Mouse (Mus musculus) cortical plate, adult 2 months (tissue): Measurements from ENCODE around the gene Tma7. TPM values are rescaled to one million over a fixed set of nuclear protein-coding genes. Genes with fewer than 3 reads are reported as not detected.

Experiments used
- H3K27ac ChIP-seq: fragments of 200-500 bp; 2 replicates; pipeline ENCODE4 v1.5.1; 2012; ENCODE audit warnings: low read length, control low read depth, inconsistent platforms; ENCODE audit not compliant: insufficient read depth
- H3K4me1 ChIP-seq: fragments of 200-500 bp; 2 replicates; pipeline ENCODE4 v1.6.1; 2011; ENCODE audit warnings: low read length; ENCODE audit not compliant: control insufficient read depth, insufficient read depth
- H3K4me3 ChIP-seq: fragments of 200-500 bp; 2 replicates; pipeline ENCODE4 v1.5.1; 2011; ENCODE audit warnings: mild to moderate bottlenecking, low read length, control low read depth; ENCODE audit not compliant: insufficient read depth
- CTCF ChIP-seq: fragments of 200-500 bp; IDR thresholded peaks from 2 replicates; pipeline ENCODE4 v1.5.1; 2011; ENCODE audit warnings: mild to moderate bottlenecking, control low read depth, low read length; ENCODE audit not compliant: insufficient read depth; ENCODE audit errors: extremely low read depth
- POLR2A ChIP-seq: fragments of 200-500 bp; IDR thresholded peaks from 2 replicates; pipeline ENCODE4 v1.6.1; 2011; ENCODE audit warnings: mild to moderate bottlenecking, low read length, control low read depth; ENCODE audit not compliant: insufficient read depth; ENCODE audit errors: extremely low read depth
- polyA plus RNA-seq: library from polyadenylated mRNA; depleted of rRNA; stranded (reverse); fragments of >200 nt; gene quantifications from 2 replicates; pipeline ENCODE4 v1.2.3, GENCODE M21; 2012

The Tma7 gene
- polyA plus RNA-seq, 1 experiment: 206 TPM

DNA sequence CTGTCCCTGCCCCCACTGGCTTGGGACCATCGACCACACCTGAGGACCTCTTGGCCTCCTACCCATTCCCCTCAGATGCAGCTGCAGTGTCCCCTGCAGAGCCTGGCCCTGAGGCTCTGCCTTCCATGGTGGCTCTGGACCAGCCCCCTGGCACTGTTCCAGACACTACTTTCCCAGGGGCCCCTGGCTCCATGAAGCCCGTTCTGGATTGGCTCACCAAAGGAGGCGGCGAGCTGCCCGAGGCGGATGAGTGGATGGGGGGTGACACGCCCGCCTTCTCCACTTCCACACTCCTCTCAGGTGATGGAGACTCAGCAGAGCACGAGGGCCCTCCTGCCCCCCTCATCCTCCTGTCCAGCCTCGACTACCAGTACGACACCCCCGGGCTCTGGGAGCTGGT lies 22.6 kb upstream of the Tma7 start:
- H3K4me3 ChIP-seq: no peak overlapping the region
- TF ChIP-seq POLR2A: no peak
- no peak for TF ChIP-seq CTCF
- no peaks in the 10 kb centered on the region for H3K4me1 ChIP-seq
- no peak overlapping the region for H3K27ac ChIP-seq

DNA sequence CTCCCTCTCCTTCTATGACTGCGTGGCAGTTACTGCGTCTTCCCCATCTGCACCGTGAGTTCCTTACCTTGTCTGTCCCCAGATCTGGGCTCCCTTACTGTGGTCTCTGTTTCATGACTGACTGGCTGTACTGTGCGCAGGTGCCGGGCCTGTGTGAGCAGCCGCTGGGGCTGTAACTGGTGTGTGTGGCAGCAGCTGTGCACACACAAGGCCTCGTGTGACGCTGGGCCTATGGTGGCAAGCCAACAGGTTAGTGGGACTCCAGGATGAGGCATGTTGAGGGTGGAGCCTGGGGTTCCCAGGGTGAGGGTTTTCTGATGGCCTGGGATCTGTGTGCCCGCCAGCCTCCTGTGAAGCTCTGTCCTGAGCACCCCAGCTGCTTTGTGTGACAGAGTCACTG lies 21.7 kb upstream of the Tma7 start:
- Histone ChIP-seq H3K27ac (no peak overlapping the region), H3K4me1 (no peaks in the 10 kb centered on the region), H3K4me3 (no peak overlapping the region)
- TF ChIP-seq POLR2A (no peak), CTCF (no peak)

DNA sequence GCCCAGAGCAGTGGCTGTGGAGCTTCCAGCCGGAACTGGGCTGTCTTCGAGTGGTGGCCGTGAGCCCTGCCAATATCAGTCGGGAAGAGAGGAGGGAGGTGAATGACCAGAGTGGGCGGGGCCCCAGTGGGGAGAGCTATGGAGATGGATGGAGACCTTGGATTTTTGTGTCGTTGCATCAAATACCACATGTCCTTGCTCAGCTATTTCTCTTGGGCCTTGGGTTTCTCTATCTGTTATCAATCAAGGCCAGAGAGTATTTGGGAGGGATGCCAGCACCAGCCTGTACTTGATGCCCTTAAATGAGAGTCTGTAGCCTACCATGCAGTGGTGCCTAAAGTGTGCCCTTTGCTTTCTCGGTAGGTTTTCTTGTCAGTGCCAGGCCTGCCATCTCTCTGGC lies 20.9 kb upstream of the Tma7 start:
- Histone ChIP-seq H3K4me1 (peaks cover 2% of the 10 kb centered on the region), H3K4me3 (no peak overlapping the region), H3K27ac (no peak overlapping the region)
- TF ChIP-seq CTCF (no peak), POLR2A (no peak)

DNA sequence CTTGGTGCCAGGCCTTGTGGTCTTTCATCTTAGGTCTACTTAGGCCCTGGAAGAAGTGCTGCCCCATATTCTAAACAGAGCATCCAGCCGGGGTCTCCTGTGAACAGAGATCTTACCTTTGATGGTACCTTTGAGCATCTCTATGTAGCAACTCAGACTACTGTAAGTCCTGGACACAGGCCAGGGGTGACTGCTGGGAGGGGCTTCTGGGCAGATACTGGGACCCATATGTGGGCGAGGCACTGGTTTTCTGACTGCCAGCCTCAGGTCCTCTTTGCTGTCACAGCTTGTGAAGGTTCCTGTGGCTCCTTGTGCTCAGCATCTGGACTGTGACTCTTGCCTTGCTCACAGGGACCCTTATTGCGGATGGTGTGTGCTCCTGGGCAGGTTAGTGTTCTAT lies 20.2 kb upstream of the Tma7 start:
- Histone ChIP-seq H3K4me3 (no peak overlapping the region), H3K27ac (no peak overlapping the region), H3K4me1 (peaks cover 2% of the 10 kb centered on the region)
- no peak for TF ChIP-seq POLR2A
- no peak for TF ChIP-seq CTCF

DNA sequence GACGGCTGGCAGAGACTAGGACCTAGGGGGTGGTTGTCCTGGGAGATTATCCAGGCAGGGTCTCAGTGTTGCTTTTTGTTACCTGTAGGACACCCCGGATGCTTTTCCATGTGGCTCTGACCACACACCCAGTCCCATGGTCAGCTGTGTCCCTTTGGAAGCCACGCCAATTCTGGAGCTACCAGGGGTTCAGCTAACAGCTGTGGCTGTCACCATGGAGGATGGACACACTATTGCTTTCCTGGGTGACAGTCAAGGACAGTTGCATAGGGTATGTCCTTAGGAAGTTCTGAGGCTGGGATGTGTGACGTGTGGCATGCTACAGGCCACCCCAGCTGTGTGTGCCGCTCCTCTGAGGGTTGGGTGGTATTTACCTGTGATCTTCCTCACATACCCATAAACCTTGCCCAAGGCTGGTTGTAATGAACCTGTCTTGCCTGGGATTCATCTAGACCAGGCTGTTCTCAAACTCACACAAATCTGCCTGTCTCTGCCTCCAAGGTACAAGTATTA lies 19.6 kb upstream of the Tma7 start:
- no peak for TF ChIP-seq POLR2A
- TF ChIP-seq CTCF: no peak
- Histone ChIP-seq H3K4me1 (peaks cover 2% of the 10 kb centered on the region), H3K27ac (no peak overlapping the region), H3K4me3 (no peak overlapping the region)

DNA sequence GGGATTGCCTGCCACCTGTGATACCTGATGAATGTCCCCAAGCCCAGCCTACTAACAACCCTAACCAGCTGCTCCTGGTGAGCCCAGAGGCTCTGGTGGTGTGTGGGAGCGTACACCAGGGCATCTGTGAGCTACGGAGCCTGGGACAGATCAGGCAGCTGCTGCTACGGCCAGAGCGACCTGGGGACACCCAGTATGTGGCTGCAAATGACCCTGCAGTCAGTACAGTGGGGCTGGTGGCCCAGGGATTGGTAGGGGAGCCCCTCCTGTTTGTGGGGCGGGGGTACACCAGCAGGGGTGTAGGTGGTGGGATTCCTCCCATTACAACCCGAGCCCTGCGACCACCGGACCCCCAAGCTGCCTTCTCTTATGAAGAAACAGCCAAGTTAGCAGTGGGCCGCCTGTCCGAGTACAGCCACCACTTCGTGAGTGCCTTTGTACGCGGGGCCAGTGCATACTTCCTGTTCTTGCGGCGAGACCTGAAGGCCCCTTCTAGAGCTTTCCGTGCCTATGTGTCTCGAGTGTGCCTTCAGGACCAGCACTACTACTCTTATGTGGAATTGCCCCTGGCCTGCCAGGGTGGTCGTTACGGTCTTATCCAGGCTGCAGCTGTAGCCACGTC lies 18.0 kb upstream of the Tma7 start:
- H3K4me3 ChIP-seq: no peak overlapping the region
- H3K27ac ChIP-seq: no peak overlapping the region
- peaks cover 2% of the 10 kb centered on the region for H3K4me1 ChIP-seq
- TF ChIP-seq POLR2A (no peak), CTCF (no peak)

DNA sequence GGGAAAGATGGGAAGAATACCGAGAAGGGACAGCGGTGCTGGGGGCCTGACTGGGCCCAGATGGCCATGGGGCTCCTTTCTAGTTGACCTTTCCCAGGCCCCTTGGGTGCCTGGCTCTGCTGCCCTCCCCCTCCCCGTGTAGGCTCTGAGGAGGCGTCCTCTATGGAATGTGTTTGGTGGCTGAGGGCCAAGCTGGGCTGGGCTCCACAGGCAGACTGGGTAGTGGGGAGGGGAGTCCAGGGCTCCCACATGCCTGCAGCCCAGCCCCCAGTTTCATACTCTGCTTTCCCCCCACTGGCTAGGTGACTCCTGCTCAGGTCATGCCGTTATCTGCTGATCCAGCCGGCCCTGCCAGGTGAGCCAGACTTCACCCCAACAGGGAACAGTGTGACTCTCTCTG lies 16.6 kb upstream of the Tma7 start:
- TF ChIP-seq CTCF: no peak
- no peak for TF ChIP-seq POLR2A
- Histone ChIP-seq H3K27ac (peak overlapping the region; percentile 69), H3K4me3 (no peak overlapping the region), H3K4me1 (peaks cover 2% of the 10 kb centered on the region)

DNA sequence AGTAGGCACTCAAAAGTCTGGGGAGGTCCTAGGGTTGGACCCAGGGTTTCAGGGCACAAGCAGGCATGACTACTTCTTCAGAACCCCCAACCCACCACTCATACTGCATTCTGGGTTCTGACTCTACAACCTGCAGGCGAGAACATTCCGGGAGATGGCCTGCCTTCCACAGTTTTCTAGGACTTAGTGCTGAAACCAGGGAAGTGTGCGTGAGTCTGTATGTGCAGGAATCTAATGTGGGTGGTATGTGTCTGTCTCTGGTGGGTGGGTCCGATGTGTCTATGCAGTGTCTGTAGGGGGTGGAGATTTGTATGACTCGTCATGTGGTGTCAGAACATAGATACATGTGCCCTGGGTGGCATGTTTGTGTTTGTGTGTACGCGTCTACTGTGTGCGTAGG lies 16.0 kb upstream of the Tma7 start:
- Histone ChIP-seq H3K27ac (peak overlapping the region; percentile 69), H3K4me1 (peaks cover 2% of the 10 kb centered on the region), H3K4me3 (0 out of 2 replicates have a peak overlapping the region, but pooled peaks have one; percentile 2)
- TF ChIP-seq CTCF (no peak), POLR2A (no peak)

DNA sequence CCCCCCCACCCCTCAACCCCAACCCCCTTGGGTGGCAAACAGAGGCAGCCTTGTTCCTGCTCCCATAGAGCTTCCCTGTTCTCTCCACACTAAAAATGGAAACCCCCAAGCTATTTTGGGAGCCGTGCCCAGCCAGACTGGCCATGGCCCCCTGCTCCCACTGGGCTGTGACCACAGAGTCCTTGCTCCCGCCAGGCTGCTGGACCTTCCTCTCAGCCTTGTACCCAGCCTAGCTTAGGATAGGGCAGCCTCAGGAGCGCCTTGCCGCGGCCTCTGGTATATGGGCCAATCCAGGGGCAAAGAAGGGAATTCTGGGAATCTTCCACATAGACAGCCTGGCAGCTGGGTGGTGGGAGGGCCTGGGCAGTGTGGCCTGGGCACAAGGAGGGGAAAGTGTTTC lies 15.4 kb upstream of the Tma7 start:
- H3K4me3 ChIP-seq: 0 out of 2 replicates have a peak overlapping the region, but pooled peaks have one; percentile 2
- TF ChIP-seq POLR2A (no peak), CTCF (no peak)
- H3K27ac ChIP-seq: peak overlapping the region; percentile 69
- H3K4me1 ChIP-seq: peaks cover 2% of the 10 kb centered on the region

DNA sequence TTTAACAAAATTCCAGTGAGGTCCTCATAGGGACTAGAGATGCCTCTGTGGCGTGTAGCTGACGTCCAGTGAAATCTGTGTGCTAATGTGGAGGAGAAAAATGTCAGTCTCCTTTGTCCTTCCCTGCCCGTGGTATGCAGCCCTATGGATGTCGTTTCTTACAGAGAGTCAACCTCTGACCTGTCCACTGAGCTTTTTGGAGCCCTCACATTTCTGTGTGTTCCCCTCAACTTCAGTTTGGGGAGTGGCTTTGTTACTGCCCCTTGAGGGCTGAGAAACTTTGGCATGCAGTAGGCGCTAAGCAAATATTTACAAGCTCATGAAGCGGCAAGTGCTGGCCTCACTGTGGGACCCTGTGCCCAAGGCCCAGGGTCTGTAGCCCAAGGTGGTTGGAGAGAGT lies 14.9 kb upstream of the Tma7 start:
- H3K4me1 ChIP-seq: peaks cover 2% of the 10 kb centered on the region
- TF ChIP-seq POLR2A (no peak), CTCF (no peak)
- peak overlapping the region; percentile 95 for H3K27ac ChIP-seq
- H3K4me3 ChIP-seq: peak overlapping the region; percentile 43; the same call in 1 of the 2 replicates
